Mouse (Mus musculus): ENCODE results near the gene Cd200r4.

Cd200r4 gene

GRCm38 (mm10) chr16:44876625-44877024 lies 65.1 kb downstream of the Cd200r4 start:
- ATAC-seq (ENCODE audit: low TSS enrichment), result peak; percentile 59

DNA sequence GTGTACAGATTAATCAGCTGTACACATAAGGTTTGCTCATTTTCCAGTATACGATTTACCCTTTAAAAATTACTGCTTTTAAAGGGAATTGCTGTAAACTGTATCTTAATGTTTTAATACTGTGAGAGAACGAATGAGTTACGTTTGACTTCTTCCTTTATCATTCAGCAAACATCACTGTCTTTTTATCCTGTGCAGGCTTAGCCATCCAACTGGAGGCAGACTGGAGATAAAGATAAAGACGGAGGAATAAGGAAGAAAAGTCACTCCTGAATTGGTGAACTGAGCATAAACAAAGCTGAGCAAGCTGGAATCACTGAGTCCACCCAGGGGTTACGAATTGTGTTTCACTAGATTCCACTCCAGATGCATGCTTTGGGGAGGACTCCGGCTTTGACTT lies 66.1 kb downstream of the Cd200r4 start:
- ATAC-seq (ENCODE audit: low TSS enrichment), result no peak
